Mouse (Mus musculus) olfactory bulb, adult 2 months (tissue): ENCODE results near the gene Nt5e.

ENCODE experiments used
- CTCF ChIP-seq: fragments of 200-500 bp; IDR thresholded peaks from 2 replicates; pipeline ENCODE4 v1.5.1; 2012; ENCODE audit warnings: low read depth, mild to moderate bottlenecking, low read length, moderate library complexity; ENCODE audit not compliant: insufficient read depth
- POLR2A ChIP-seq: fragments of 200-500 bp; IDR thresholded peaks from 2 replicates; pipeline ENCODE4 v1.6.1; 2012; ENCODE audit warnings: mild to moderate bottlenecking, low read depth, low read length, moderate library complexity; ENCODE audit not compliant: insufficient read depth

DNA sequence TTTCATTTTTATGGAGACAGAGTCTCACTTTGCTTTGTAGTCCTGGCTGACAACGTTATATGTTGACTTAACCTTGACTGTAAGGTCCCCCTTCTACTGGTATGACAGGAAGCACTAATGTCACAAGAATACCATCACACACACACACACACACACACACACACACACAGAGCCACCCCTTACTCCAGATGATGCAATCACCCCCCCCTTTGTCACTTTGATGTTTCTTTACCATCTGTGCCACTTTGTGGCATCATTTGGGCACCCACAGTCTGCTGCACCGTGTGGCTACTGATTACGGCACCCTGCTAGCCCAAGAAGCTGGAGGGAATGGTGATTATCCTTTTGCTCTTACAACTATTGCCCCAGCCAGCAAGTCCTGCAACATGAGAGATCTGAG lies 30.2 kb downstream of the Nt5e start:
- no peak for TF ChIP-seq CTCF
- TF ChIP-seq POLR2A: no peak
